16 mouse cellular contexts compared by ENCODE assay signal in the genomic region with DNA sequence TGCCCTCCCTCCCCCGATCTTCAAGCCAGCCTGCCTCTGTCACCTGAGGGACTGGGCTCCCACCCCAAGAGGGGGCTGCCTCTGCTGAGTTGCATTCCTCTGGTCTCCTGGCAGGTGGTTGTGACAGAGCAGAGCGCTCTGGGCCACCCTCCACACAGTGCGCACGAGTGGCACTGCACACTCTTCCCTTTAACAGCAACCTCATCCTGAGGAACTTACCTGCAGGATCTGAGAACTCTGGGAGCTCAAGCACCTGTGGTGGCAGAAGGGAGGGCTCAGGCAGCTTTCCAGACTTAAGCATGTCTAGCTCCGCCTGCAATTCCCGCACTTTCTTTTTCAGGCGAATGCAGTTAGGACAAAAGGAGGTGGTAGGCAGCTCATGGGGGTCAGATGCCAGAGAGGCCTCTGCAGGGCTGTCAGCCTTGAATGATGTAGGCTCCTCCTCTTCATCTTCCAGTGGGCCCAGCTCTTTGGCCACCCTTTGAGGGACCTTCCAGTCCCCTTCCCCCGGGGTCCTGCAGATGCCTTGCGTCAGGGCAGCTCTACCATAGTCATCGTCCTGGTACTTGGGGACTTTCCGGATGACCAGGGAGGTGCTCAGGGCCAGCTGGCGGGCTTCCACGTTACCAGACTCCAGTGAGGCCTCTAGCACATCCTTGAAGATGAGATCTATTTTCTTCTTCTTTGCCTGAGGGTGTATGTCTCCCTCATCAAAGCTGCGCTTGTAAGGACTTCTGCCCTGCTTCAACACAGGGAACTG.
DNase-seq lines count a peak whose midpoint lies in the region; TF ChIP-seq lines count a peak whose summit lies in the region.
"Had no signal": no experiment of that assay in that cellular context is flagged by ENCODE, and none has a peak within 500 bp of the region (broad histone marks: within the 10 kb centered on the region; RNA-seq: fewer than 3 reads in every experiment).

No protein-coding gene starts in this region.

- H3K4me1 ChIP-seq in thymus, adult 2 months (replicated peaks; ENCODE audit: control insufficient read depth, insufficient read depth, low read length), result peaks cover 45% of the 10 kb centered on the region
- H3K4me1 ChIP-seq: heart, embryonic 12.5 days; hindbrain, embryonic 15.5 days; neural tube, embryonic 15.5 days had no signal

- no peaks in the 10 kb centered on the region for H3K36me3 ChIP-seq in thymus, adult 2 months (ENCODE audit: control insufficient read depth, insufficient read depth, low read length)

- no peak for TF ChIP-seq POLR2A in thymus, adult 2 months (IDR thresholded peaks at IDR 0.05; ENCODE audit: control insufficient read depth, extremely low read depth, insufficient read depth, low read length, poor library complexity)

- peak; percentile 28 to 42 for DNase-seq in cerebellum, postnatal 14 days
- no peak for DNase-seq in cerebellum, postnatal 36 days
- peak; percentile 18 for DNase-seq in thymus, postnatal 0 days (ENCODE audit: low spot score)
- no peak for DNase-seq in thymus, adult 2 months
- DNase-seq in lung, postnatal 10 days, result peak; percentile 48
- no peak for DNase-seq in liver
- no peak for DNase-seq in frontal cortex, adult 2 months (ENCODE audit: extremely low spot score in 1 of 2, low spot score in 1 of 2)
- DNase-seq: cerebellum, adult 9-11 months; kidney, adult 9 months; kidney, postnatal 4 days; lung, embryonic 14.5 days; thymus, postnatal 4 days had no signal

- H3K27ac ChIP-seq in thymus, adult 2 months (ENCODE audit: control insufficient read depth, insufficient read depth, low read length), result no peak overlapping the region
- H3K27ac ChIP-seq: hindbrain, embryonic 15.5 days; neural tube, embryonic 15.5 days had no signal

- no peaks in the 10 kb centered on the region for H3K27me3 ChIP-seq in thymus, adult 2 months (ENCODE audit: control insufficient read depth, insufficient read depth, low read length)
- H3K27me3 ChIP-seq: heart, embryonic 12.5 days; hindbrain, embryonic 15.5 days; neural tube, embryonic 15.5 days had no signal

- no peak overlapping the region for H3K4me3 ChIP-seq in thymus, adult 2 months (ENCODE audit: control insufficient read depth, insufficient read depth, low read length)
- H3K4me3 ChIP-seq: heart, embryonic 12.5 days; hindbrain, embryonic 15.5 days; myocyte; neural tube, embryonic 15.5 days had no signal

- no peak for TF ChIP-seq CTCF in thymus, adult 2 months (IDR thresholded peaks at IDR 0.05; ENCODE audit: borderline replicate concordance, control insufficient read depth, extremely low read depth, insufficient read depth, low read length, poor library complexity)

- WGBS in thymus, adult 2 months, result 91% methylated on average over 14 of the region's 14 CpGs

Comparison
In these comparisons a context has a peak if more than half of its experiments do, and no peak if none do; other contexts are left out.
1. DNase-seq: peak in cerebellum, postnatal 14 days (2 of 2), thymus, postnatal 0 days (single experiment) and lung, postnatal 10 days (single experiment); none in cerebellum, postnatal 36 days (0 of 2), thymus, adult 2 months (single experiment), liver (single experiment) and frontal cortex, adult 2 months (0 of 2).